Mouse (Mus musculus) adrenal gland (tissue): ENCODE results near the gene Gm2696.

ENCODE experiments used
- intact Hi-C: fragments of 180-260 bp; cut with DNase I; formaldehyde crosslinking; loops from one replicate; pipeline ENCODE4 v1.15.1; 2025

The Gm2696 gene

DNA sequence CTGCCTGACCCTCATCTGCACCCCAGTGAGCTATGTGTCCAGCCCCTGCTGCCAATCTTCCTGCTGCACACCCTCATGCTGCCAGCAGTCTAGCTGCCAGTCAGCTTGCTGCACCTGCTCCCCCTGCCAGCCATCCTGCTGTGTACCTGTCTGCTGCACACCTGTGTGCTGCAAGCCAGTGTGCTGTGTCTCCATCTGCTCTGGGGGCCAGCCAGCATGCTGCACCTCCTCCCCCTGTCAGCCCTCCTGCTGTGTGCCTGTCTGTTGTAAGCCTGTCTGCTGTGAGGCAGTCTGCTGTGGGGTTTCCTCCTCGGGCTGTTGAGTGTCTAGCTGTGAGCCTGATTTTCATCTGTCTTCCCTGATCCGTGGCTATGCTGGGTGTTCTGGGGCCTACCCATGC is 32.5 kb downstream of the Gm2696 start:
- intact Hi-C loops, result no loop called here

DNA sequence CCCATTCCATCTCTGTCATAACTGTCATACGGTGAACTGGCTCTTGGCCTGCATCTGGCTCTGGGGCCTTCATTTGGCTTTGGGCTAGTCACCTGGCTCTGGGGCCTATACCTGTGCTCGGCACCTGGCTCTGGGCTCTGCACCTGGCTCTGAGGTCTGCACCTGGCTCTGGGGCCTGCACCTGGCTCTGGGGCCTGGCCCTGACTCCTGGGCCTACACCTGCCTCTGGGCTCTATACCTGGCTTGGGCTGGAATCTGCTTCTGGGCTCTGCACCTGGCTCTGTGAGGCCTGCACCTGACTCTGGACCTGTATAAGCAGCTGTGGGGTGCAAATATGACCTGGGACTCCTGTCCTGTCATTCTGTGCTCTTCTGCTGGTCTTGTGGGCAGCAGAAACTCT is 33.1 kb downstream of the Gm2696 start:
- intact Hi-C loops, result no loop called here

DNA sequence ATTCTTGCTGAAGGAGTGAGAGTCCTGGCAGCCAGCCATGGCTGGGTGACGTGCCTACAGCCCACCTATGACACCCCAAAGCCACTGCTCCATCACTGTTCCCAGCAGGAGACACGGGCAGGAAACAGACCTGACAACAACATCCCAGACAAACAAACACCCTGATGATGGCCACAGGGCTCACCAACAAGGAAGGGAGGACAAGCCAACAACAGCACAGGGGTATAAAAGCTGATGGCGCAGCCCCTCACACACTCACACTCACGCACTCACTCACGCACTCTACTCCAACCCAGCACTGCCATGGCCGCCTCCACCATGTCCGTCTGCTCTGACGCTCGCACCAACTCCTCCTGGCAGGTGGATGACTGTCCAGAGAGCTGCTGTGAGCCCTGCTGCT is 38.1 kb downstream of the Gm2696 start, which contains the start of gene Gm10318:
Gene Gm10318, plus strand, starts transcription at position 301 of the 400 bp plus-strand sequence.
- intact Hi-C loops, result no loop called here

DNA sequence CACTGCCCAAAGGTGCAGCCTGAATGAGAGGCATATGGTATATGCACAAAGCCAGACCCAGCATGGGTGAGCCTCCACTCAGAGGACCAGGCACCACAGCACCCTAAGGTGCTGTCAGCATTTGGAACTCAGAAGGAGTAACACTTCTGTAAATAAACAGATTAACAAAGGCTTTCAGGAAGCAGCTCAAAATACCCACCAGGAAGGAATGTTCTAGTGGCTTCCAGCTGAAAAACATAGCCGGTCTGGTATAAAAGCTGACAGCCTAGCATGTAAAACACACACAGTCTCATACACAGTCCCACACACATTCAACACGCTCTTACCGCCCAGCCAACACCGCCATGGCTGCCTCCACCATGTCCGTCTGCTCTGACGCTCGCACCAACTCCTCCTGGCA is 47.2 kb downstream of the Gm2696 start, which contains the start of gene Gm3285:
Gene Gm3285, plus strand, starts transcription at position 301 of the 400 bp plus-strand sequence.
- intact Hi-C loops, result no loop called here

DNA sequence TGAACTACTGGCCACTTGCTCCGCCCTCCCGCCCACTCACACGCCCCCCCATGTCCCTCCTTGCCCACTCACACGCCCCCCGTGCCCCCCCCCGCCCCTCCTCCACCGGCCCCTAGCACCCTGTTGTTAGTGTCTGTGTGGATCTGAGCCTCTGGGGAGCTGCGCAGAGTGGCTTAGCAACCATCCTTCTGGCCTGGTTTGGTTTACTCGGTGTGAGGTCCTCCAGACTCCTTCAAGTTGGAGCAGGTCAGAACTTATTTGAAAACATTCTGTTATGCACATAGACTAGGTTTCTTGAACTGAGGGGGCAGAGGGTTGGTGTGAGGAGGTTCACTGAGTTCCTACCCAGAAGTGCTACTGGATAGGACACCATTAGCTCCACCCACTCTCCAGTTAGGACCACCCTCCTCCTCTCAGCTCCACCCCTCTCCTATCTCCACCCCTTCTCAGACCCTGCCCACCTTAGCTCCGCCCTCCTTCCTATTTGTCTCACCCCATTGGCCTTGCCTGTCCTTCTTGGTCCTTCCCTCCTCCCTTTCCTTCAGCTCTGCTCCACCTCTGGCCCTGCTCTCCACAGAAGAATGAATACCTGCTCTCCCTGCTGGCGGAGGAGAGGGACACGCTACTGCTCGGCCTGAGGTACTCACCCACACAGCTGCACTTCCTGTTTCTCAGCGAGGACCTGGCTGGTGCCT is 49.7 kb downstream of the Gm2696 start:
- intact Hi-C loops, result no loop called here

DNA sequence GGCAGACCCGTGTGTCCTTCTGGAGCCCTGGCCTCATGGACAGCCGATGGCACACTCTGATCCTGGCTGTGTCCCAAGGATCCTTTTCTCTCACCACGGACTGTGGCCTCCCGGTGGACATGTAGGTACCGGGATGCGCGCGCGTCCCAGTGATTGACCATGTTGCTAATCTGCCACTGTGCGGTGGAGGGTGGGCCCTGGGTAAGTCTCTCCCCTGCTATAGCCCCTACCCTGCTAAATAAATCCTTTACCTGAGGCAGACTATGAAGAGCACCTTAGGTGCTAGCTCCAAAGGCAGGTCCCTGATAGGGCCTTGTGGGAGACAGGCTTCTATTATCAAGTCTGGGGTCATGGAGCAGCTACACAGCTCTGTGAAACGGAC is 50.3 kb downstream of the Gm2696 start:
- intact Hi-C loops, result no loop called here

DNA sequence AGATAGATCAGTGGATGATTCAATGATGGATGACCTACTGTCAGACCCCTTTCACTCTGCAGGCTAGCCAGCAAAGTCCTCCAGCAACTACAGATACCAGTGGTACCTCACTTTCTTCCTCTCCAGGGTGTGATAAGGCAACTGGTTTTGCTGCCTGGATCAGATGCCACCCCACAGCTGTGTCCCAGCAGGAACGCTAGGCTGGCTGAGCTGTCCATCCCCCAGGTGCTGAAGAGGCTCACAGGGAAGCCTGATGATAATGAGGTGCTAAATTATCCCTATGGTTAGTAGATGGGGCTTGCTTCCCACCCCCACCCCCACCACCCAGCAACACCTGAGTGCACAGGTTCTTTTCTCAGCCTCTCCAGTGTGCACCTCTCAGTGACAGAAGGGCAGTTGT is 53.1 kb downstream of the Gm2696 start:
- intact Hi-C loops, result no loop called here

DNA sequence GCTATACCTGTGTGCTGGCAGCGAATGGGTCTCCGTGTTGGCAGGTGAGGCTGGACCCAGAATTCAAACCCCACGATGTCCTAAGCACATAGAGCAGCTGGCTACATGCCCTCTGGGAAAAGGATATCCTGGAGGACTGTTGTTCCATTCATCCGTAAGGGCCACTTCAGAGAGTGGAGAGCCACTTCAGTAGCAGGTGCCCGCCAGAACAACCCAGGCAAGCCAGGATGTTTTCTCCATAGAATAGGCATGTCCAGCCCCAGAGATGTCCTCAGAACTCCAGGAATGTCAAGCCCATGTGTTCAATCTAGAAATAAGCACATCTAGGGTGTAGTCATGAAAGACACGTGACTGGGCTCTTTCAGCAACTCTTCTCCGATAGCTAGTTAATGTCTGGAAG is 55.2 kb downstream of the Gm2696 start:
- intact Hi-C loops, result no loop called here

DNA sequence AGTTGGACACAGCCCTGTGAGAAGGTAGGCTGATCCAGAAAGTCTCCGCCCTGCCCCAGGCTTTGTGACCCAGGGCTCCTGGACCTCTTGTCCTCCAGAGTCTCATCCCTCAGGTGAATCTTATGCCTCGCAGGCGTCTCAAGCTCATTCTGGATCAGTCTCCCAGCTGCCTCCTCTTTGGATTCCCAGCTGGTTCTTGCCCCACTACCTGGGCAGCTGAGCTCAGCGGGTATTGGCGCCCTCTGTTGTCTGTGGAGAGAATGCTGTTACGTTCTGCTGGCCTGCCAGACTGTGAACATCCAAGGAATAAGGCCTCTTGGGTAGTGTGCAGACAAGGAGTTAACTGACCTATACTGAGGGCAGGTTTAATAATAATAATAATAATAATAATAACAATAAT is 64.5 kb downstream of the Gm2696 start:
- intact Hi-C loops, result loop anchor here (5.0 kb wide), 2 partner anchors 152 to 252 kb away; partner anchors contain the start of gene Gm10100

DNA sequence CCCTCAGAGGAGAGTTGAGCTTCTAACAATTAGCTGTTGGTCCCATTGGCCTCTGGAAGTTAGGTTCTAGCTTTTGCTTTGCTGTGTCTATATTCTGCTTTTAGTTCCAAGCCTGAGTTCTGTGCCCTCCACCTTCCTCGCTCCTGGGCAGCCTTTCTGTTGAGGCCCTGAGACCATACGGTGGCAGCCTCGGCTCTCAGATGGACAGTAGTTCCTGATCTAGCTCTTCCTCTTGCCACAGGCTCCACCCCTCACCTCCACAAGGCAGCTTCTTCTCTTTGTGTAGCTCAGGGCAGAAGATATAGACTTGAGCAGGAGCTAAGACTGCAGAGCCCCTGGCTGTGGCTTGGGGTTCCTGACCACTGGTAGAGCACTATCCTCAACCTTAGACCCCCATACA is 65.8 kb downstream of the Gm2696 start:
- intact Hi-C loops, result no loop called here

DNA sequence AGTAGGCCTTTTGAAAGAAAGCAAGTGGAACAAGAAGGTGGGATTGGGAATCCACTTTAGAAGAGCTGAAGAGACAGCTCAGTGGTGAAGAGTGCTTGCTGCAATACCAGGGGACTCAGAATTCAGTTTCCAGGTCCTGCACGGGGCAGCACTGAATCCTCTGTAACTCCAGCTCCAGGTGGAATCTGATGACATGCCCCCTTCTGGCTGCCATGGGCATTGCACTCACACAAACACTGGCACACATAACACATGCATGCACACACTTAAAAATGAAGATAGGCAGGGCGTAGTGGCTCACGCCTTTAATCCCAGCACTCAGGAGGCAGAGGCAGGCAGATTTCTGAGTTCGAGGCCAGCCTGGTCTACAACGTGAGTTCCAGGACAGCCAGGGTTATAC is 68.1 kb downstream of the Gm2696 start:
- intact Hi-C loops, result no loop called here
